Mouse (Mus musculus) c-Kit-positive CD71-positive TER-119-negative erythroid progenitor cells, embryonic 14.5 days (primary cell): Measurements from ENCODE around the gene Rpl35.

Experiments
- DNase-seq: peaks from one replicate; pipeline ENCODE4 v3.0.0-alpha.2; 2013; ENCODE audit warnings: low read depth

Gene Rpl35

GRCm38 (mm10) chr2:38997386-38998374, 7.7 kb downstream of the Rpl35 start, which contains the start of gene Wdr38:
Gene Wdr38, plus strand, starts transcription at chr2:38997476.
- peak; percentile 82 for DNase-seq

GRCm38 (mm10) chr2:38992452-38992851, 13.0 kb downstream of the Rpl35 start:
- DNase-seq = no peak

GRCm38 (mm10) chr2:38992004-38992403, 13.4 kb downstream of the Rpl35 start:
- DNase-seq = no peak

GRCm38 (mm10) chr2:38988929-38989328, 16.5 kb downstream of the Rpl35 start:
- no peak for DNase-seq

- DNase-seq = no peak
Observed at GRCm38 (mm10) chr2:38987803-38988510, 17.5 kb downstream of the Rpl35 start.

- no peak for DNase-seq
Observed at GRCm38 (mm10) chr2:38987371-38987770, 18.1 kb downstream of the Rpl35 start.

GRCm38 (mm10) chr2:38986580-38986979, 18.8 kb downstream of the Rpl35 start:
- no peak for DNase-seq

GRCm38 (mm10) chr2:38983456-38983855, 22.0 kb downstream of the Rpl35 start:
- DNase-seq = no peak

GRCm38 (mm10) chr2:38977837-38978236, 27.6 kb downstream of the Rpl35 start:
- no peak for DNase-seq

- no peak for DNase-seq
Observed at GRCm38 (mm10) chr2:38975941-38976805, 29.3 kb downstream of the Rpl35 start.

GRCm38 (mm10) chr2:38975181-38975580, 30.2 kb downstream of the Rpl35 start:
- no peak for DNase-seq

GRCm38 (mm10) chr2:38974171-38974570, 31.3 kb downstream of the Rpl35 start:
- no peak for DNase-seq

- no peak for DNase-seq
Observed at GRCm38 (mm10) chr2:38973701-38974100, 31.7 kb downstream of the Rpl35 start.

GRCm38 (mm10) chr2:38973223-38973622, 32.2 kb downstream of the Rpl35 start:
- DNase-seq = no peak

GRCm38 (mm10) chr2:38970057-38970456, 35.4 kb downstream of the Rpl35 start:
- DNase-seq = peak; percentile 80

GRCm38 (mm10) chr2:38969650-38970049, 35.8 kb downstream of the Rpl35 start:
- DNase-seq = no peak

GRCm38 (mm10) chr2:38964198-38964597, 41.2 kb downstream of the Rpl35 start:
- no peak for DNase-seq

GRCm38 (mm10) chr2:38957671-38958223, 47.7 kb downstream of the Rpl35 start:
- DNase-seq = no peak

GRCm38 (mm10) chr2:38956062-38956461, 49.4 kb downstream of the Rpl35 start:
- no peak for DNase-seq

- no peak for DNase-seq
Observed at GRCm38 (mm10) chr2:38953152-38953883, 52.1 kb downstream of the Rpl35 start.
